Mouse (Mus musculus) liver, adult 10 weeks (tissue): ENCODE data around the gene Gm9913. TPM values are rescaled to one million over a fixed set of nuclear protein-coding genes. Genes with fewer than 3 reads are reported as not detected.

Experiments used
- polyA plus RNA-seq: library from polyadenylated mRNA; stranded (reverse); fragments of 350-450 nt; fragmentation: Illumina TruSeq; extraction: RNeasy Lipid Tissue Mini Kit (QIAGEN cat#74804); gene quantifications from one replicate; pipeline ENCODE4 v1.2.3, GENCODE M21; 2014; ENCODE audit warnings: low read depth, low replicate concordance

Gene Gm9913
- polyA plus RNA-seq: not detected

GRCm38 (mm10) chr2:125505006-125505745 is at the start of gene Gm9913:
Gm9913 (plus strand) TSS chr2:125505089.

GRCm38 (mm10) chr2:125507893-125508292 is 3.0 kb downstream of the Gm9913 start, which contains the start of gene Fbn1:
Fbn1 (minus strand) TSS chr2:125507993.

Other genes with a start within 250 kb of the Gm9913 start
- 0.85 TPM for gene Fbn1, start 2.9 kb downstream of the Gm9913 start, polyA plus RNA-seq
- gene Cep152, start 120.0 kb downstream of the Gm9913 start, polyA plus RNA-seq: 0.95 TPM
- gene Eid1, start 168.0 kb downstream of the Gm9913 start, polyA plus RNA-seq: 31.0 TPM
- gene Shc4, start 219.1 kb downstream of the Gm9913 start, polyA plus RNA-seq: 0.11 TPM